Mouse (Mus musculus) liver, adult 2 months (tissue): Measurements from ENCODE around the gene Pth2r. TPM values are rescaled to one million over a fixed set of nuclear protein-coding genes. Genes with fewer than 3 reads are reported as not detected.
A peak's percentile ranks its signal among the peaks of the same experiment; 100 is the strongest.

Experiments
- DNase-seq: peaks from one replicate; pipeline ENCODE4 v3.0.0-alpha.2; 2011; ENCODE audit warnings: low read depth, low spot score; ENCODE audit errors: extremely low read depth
- H3K27ac ChIP-seq: fragments of 200-500 bp; replicated peaks from 2 replicates; pipeline ENCODE4 v1.5.1; 2012; ENCODE audit warnings: low read depth, mild to moderate bottlenecking, control low read depth, inconsistent platforms, low read length; ENCODE audit not compliant: insufficient read depth
- H3K27me3 ChIP-seq: fragments of 200-500 bp; 2 replicates; pipeline ENCODE4 v1.6.1; 2012; ENCODE audit warnings: mild to moderate bottlenecking, moderate library complexity, low read length, inconsistent platforms; ENCODE audit not compliant: control insufficient read depth, insufficient read depth
- H3K36me3 ChIP-seq: fragments of 200-500 bp; 2 replicates; pipeline ENCODE4 v1.6.1; 2012; ENCODE audit warnings: low read length, inconsistent platforms; ENCODE audit not compliant: control insufficient read depth, insufficient read depth
- H3K4me1 ChIP-seq: fragments of 200-500 bp; 2 replicates; pipeline ENCODE4 v1.6.1; 2011; ENCODE audit warnings: low read length; ENCODE audit not compliant: control insufficient read depth, insufficient read depth
- H3K4me3 ChIP-seq: fragments of 200-500 bp; 2 replicates; pipeline ENCODE4 v1.5.1; 2011; ENCODE audit warnings: low read depth, mild to moderate bottlenecking, control low read depth, low read length, moderate library complexity; ENCODE audit not compliant: insufficient read depth
- H3K79me2 ChIP-seq: fragments of 200-500 bp; 2 replicates; pipeline ENCODE4 v1.6.1; 2012; ENCODE audit warnings: inconsistent platforms, mild to moderate bottlenecking, low read length, moderate library complexity; ENCODE audit not compliant: control insufficient read depth, insufficient read depth
- H3K9ac ChIP-seq: fragments of 200-500 bp; 2 replicates; pipeline ENCODE4 v1.6.1; 2012; ENCODE audit warnings: low read depth, mild to moderate bottlenecking, control low read depth, inconsistent platforms, low read length
- CTCF ChIP-seq: fragments of 200-500 bp; IDR thresholded peaks from 2 replicates; pipeline ENCODE4 v1.5.1; 2011; ENCODE audit warnings: low read depth, low read length, control low read depth
- POLR2A ChIP-seq: fragments of 200-500 bp; IDR thresholded peaks from 2 replicates; pipeline ENCODE4 v1.6.1; 2011; ENCODE audit warnings: low read length, control low read depth; ENCODE audit not compliant: insufficient read depth; ENCODE audit errors: extremely low read depth
- WGBS: fragments of 180-500 bp; shearing (Covaris S2); methylation state at CpG from one replicate; pipeline ENCODE4 v1.1.7; 2018; 5-methylcytosine and 5-hydroxymethylcytosine counted together
- polyA plus RNA-seq: library from polyadenylated mRNA; depleted of rRNA; stranded (reverse); fragments of >200 nt; gene quantifications from 2 replicates; pipeline ENCODE4 v1.2.3, GENCODE M21; 2012
- total RNA-seq: library from RNA; depleted of rRNA; stranded (reverse); fragments of >200 nt; gene quantifications from 2 replicates; pipeline ENCODE4 v1.2.3, GENCODE M21; 2014

Gene Pth2r
- total and polyA plus RNA-seq, 2 experiments, result not detected

GRCm38 (mm10) chr1:65334026-65334425 is 52.2 kb downstream of the Pth2r start:
- H3K27ac ChIP-seq, result no peak overlapping the region
- H3K36me3 ChIP-seq, result no peaks in the 10 kb centered on the region
- H3K79me2 ChIP-seq, result no peaks in the 10 kb centered on the region
- H3K9ac ChIP-seq, result no peak overlapping the region
- no peak for DNase-seq
- H3K4me1 ChIP-seq, result peaks cover 2% of the 10 kb centered on the region
- 87% methylated on average over 5 of the region's 5 CpGs for WGBS
- no peak for TF ChIP-seq POLR2A
- TF ChIP-seq CTCF, result no peak
- H3K4me3 ChIP-seq, result no peak overlapping the region
- no peaks in the 10 kb centered on the region for H3K27me3 ChIP-seq

GRCm38 (mm10) chr1:65337768-65338167 is 55.9 kb downstream of the Pth2r start:
- 17% methylated on average over 2 of the region's 2 CpGs for WGBS
- H3K27me3 ChIP-seq, result no peaks in the 10 kb centered on the region
- no peak overlapping the region for H3K4me3 ChIP-seq
- peak overlapping the region; percentile 52; the same call in 1 of the 2 replicates for H3K27ac ChIP-seq
- peaks cover 2% of the 10 kb centered on the region for H3K4me1 ChIP-seq
- H3K79me2 ChIP-seq, result no peaks in the 10 kb centered on the region
- no peak for TF ChIP-seq CTCF
- no peak for TF ChIP-seq POLR2A
- no peaks in the 10 kb centered on the region for H3K36me3 ChIP-seq
- H3K9ac ChIP-seq, result no peak overlapping the region
- DNase-seq, result peak; percentile 80

GRCm38 (mm10) chr1:65340240-65340639 is 58.4 kb downstream of the Pth2r start:
- Histone ChIP-seq H3K4me3 (no peak overlapping the region), H3K36me3 (no peaks in the 10 kb centered on the region), H3K4me1 (peaks cover 2% of the 10 kb centered on the region), H3K79me2 (no peaks in the 10 kb centered on the region), H3K9ac (no peak overlapping the region), H3K27ac (no peak overlapping the region), H3K27me3 (no peaks in the 10 kb centered on the region)
- WGBS, result 62% methylated on average over 2 of the region's 2 CpGs
- no peak for DNase-seq
- TF ChIP-seq POLR2A, result no peak

- TF ChIP-seq POLR2A (no peak), CTCF (no peak)
These were observed 71.1 kb downstream of the Pth2r start for GRCm38 (mm10) chr1:65352979-65353378.

GRCm38 (mm10) chr1:65354153-65354552 is 72.3 kb downstream of the Pth2r start:
- Histone ChIP-seq H3K9ac (no peak overlapping the region), H3K79me2 (no peaks in the 10 kb centered on the region)
- TF ChIP-seq POLR2A (no peak), CTCF (no peak)

More at GRCm38 (mm10) chr1:65352979-65353378, 71.1 kb downstream of the Pth2r start:
- no peak for DNase-seq
- Histone ChIP-seq H3K79me2 (no peaks in the 10 kb centered on the region), H3K9ac (no peak overlapping the region), H3K4me3 (no peak overlapping the region), H3K27ac (no peak overlapping the region), H3K27me3 (no peaks in the 10 kb centered on the region), H3K36me3 (no peaks in the 10 kb centered on the region), H3K4me1 (no peaks in the 10 kb centered on the region)
- WGBS, result 83% methylated on average over 2 of the region's 2 CpGs

GRCm38 (mm10) chr1:65388328-65388727 is 106.5 kb downstream of the Pth2r start:
- Histone ChIP-seq H3K4me1 (no peaks in the 10 kb centered on the region), H3K4me3 (no peak overlapping the region), H3K36me3 (no peaks in the 10 kb centered on the region), H3K9ac (no peak overlapping the region), H3K27me3 (no peaks in the 10 kb centered on the region), H3K79me2 (no peaks in the 10 kb centered on the region), H3K27ac (no peak overlapping the region)
- no peak for TF ChIP-seq POLR2A
- TF ChIP-seq CTCF, result peak; percentile 95
- DNase-seq, result peak; percentile 18
- 27% methylated on average over 15 of the region's 15 CpGs for WGBS

More at GRCm38 (mm10) chr1:65354153-65354552, 72.3 kb downstream of the Pth2r start:
- H3K27me3 ChIP-seq, result no peaks in the 10 kb centered on the region
- no peak for DNase-seq
- H3K36me3 ChIP-seq, result no peaks in the 10 kb centered on the region
- no peaks in the 10 kb centered on the region for H3K4me1 ChIP-seq
- H3K4me3 ChIP-seq, result no peak overlapping the region
- H3K27ac ChIP-seq, result no peak overlapping the region
